Mouse (Mus musculus): Measurements from ENCODE around the gene Timm13. TPM values are rescaled to one million over a fixed set of nuclear protein-coding genes. Genes with fewer than 3 reads are reported as not detected.

Timm13 gene
- polyA plus RNA-seq, 1 experiment from 2014 or later: 327 TPM

DNA sequence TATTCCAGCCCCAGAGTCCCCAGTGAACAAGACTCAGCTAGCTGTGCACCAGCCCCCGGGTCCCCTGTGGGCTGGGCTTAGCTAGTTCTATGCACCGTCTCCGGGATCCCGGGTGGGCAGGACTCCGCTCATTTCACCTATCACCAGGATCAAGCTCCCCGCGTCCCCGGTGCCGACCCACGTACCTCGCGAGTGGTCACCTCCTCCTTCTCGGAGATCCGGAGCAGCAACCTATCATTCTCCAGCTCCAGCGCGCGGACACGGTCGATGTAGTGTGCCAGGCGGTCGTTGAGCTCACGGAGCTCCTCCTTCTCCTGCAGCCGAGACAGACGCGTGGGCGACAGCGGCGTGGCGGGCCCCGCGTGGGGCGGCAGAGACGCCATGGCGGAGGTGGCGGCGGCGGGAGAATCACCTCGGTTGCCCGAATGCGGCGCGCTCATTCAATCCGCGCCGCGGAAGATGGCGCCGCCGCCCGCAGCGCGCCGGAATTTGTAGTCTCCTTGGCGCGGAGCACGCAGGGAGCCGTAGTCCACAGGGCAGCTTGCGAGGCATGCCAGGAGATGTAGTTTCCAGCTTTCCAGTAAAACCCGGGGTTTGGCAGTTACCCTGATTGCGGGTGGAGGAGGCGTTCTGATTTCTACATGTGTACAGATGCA is 17.1 kb upstream of the Timm13 start, which contains the start of gene Lmnb2:
Gene Lmnb2, minus strand, starts transcription at position 467 of the 656 bp plus-strand sequence.
- ATAC-seq (ENCODE audit: insufficient number of reproducible peaks, insufficient read depth, low FRiP score, low TSS enrichment, low read depth): no peak; the same call in 1 of the 2 replicates
- no peaks in the 10 kb centered on the region for H3K9me3 ChIP-seq
- no peaks in the 10 kb centered on the region; the same call in 1 of the 2 replicates for H3K27me3 ChIP-seq
- peak within 1 kb of the TSS; percentile 72 for H3K27ac ChIP-seq
- under 1% methylated on average over 59 of the region's 61 CpGs for WGBS
- peaks cover 33% of the 10 kb centered on the region for H3K4me1 ChIP-seq (replicated peaks)
- H3K9ac ChIP-seq (replicated peaks): peak within 1 kb of the TSS; percentile 87
- peak within 1 kb of the TSS; percentile 98 for H3K4me2 ChIP-seq
- peak within 1 kb of the TSS; percentile 94 for H3K4me3 ChIP-seq (replicated peaks)
- peaks cover 30% of the 10 kb centered on the region for H3K36me3 ChIP-seq

DNA sequence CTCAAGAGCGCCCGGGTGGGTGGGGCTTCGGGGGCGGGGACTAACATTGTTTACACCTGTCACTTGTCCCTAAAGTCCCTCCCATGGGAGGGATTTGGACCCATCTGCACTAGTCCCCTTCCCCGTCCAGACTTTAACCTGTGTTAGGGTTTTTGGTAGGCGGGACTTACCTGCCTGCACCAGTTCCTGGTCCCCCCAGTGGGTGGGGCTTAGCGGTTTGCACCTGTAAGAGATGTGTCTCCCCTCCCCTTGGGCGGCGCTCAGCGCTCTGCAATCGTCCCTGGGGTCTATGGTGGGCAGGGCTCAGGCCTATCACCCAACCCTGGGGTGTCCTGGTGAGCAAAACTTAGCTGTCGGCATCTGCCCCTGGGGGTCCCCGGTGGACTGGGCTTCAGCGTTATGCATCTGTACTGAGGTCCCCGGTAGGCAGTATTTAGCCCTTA is 16.6 kb upstream of the Timm13 start:
- Histone ChIP-seq H3K4me1 (replicated peaks) (peaks cover 33% of the 10 kb centered on the region), H3K4me3 (replicated peaks) (peak overlapping the region; percentile 94), H3K27ac (peak overlapping the region; percentile 72; the same call in 1 of the 2 replicates), H3K27me3 (no peaks in the 10 kb centered on the region; the same call in 1 of the 2 replicates), H3K4me2 (peak overlapping the region; percentile 98), H3K36me3 (peaks cover 34% of the 10 kb centered on the region), H3K9ac (replicated peaks) (peak overlapping the region; percentile 87), H3K9me3 (no peaks in the 10 kb centered on the region)
- WGBS: 3% methylated on average over 15 of the region's 15 CpGs
- no peak for ATAC-seq (ENCODE audit: insufficient number of reproducible peaks, insufficient read depth, low FRiP score, low TSS enrichment, low read depth)

DNA sequence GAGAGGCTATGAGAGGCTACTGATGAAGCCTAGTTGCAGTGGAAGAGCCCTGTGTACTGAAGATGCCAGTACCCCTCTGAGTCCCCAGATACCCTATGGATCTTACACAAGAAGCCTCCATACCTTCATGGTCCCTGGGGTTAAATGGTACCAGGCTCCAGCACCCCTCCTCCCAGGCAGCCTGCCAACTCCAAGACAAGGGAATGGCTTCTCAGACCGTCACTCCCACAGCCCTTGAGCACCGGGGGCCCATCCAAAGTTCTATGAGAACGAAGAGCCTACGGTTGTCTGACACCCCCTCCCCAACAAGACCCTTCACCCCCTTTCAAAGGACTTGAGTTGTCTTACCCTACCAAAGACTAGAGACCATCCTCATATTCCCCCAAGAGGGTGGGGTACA is 15.0 kb upstream of the Timm13 start:
- Histone ChIP-seq H3K4me1 (replicated peaks) (peaks cover 25% of the 10 kb centered on the region), H3K9ac (replicated peaks) (no peak overlapping the region), H3K27me3 (no peaks in the 10 kb centered on the region), H3K4me3 (replicated peaks) (no peak overlapping the region), H3K36me3 (peaks cover 51% of the 10 kb centered on the region), H3K4me2 (no peak overlapping the region), H3K27ac (no peak overlapping the region), H3K9me3 (no peaks in the 10 kb centered on the region)
- 99% methylated on average over 4 of the region's 4 CpGs for WGBS
- ATAC-seq (ENCODE audit: insufficient number of reproducible peaks, insufficient read depth, low FRiP score, low TSS enrichment, low read depth): no peak

DNA sequence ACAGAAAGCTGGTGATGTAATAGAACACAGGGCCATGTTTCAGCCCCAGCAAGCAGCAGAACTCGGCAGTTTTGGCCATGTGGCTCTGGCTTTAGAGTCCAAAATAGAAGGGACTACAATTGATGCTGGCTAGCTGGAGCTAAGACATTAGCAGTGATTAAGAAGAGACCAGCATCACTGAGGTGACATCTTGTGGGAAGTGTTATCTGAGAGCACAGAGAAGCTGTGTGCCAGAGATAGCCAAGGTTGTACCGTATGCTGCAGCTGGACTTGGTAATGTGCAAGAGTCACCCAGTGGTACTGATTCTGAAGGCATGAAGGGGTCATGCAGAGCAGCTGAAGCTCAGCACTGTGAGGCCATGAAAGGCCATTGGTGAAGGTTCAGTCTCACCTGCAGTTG is 14.5 kb upstream of the Timm13 start:
- Histone ChIP-seq H3K9ac (replicated peaks) (no peak overlapping the region), H3K36me3 (peaks cover 55% of the 10 kb centered on the region), H3K27ac (no peak overlapping the region), H3K27me3 (no peaks in the 10 kb centered on the region), H3K4me3 (replicated peaks) (no peak overlapping the region), H3K4me1 (replicated peaks) (peaks cover 25% of the 10 kb centered on the region), H3K4me2 (no peak overlapping the region), H3K9me3 (no peaks in the 10 kb centered on the region)
- WGBS: 88% methylated on average over 2 of the region's 2 CpGs
- ATAC-seq (ENCODE audit: insufficient number of reproducible peaks, insufficient read depth, low FRiP score, low TSS enrichment, low read depth): no peak

DNA sequence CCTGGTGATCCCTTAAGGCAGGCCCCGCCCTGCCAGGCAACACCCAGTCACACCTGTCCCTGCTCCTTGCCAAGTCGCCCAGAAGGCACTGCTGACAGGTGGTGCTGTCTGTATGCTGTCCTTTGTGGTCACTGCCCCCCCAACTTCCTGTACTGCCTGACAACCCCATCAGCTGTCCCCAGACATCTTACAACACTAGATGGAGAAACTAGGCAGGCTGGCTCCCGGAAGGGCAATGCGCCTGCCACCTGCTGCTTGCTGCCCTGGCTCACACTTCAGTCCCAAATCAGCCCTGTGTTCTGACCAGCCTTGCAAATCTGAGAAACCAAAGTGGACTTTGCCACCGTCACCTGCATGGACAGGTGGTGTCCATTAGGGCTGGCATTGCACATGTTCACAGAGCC is 13.5 kb upstream of the Timm13 start:
- no peaks in the 10 kb centered on the region for H3K27me3 ChIP-seq
- H3K4me1 ChIP-seq (replicated peaks): peaks cover 25% of the 10 kb centered on the region
- no peak for ATAC-seq (ENCODE audit: insufficient number of reproducible peaks, insufficient read depth, low FRiP score, low TSS enrichment, low read depth)
- no peak overlapping the region; the same call in 1 of the 2 replicates for H3K9ac ChIP-seq (replicated peaks)
- 0 out of 2 replicates have a peak overlapping the region, but pooled peaks have one; percentile 14 for H3K27ac ChIP-seq
- 85% methylated on average over 5 of the region's 5 CpGs for WGBS
- H3K4me3 ChIP-seq (replicated peaks): no peak overlapping the region
- H3K36me3 ChIP-seq: peaks cover 65% of the 10 kb centered on the region
- no peak overlapping the region for H3K4me2 ChIP-seq
- no peaks in the 10 kb centered on the region for H3K9me3 ChIP-seq

DNA sequence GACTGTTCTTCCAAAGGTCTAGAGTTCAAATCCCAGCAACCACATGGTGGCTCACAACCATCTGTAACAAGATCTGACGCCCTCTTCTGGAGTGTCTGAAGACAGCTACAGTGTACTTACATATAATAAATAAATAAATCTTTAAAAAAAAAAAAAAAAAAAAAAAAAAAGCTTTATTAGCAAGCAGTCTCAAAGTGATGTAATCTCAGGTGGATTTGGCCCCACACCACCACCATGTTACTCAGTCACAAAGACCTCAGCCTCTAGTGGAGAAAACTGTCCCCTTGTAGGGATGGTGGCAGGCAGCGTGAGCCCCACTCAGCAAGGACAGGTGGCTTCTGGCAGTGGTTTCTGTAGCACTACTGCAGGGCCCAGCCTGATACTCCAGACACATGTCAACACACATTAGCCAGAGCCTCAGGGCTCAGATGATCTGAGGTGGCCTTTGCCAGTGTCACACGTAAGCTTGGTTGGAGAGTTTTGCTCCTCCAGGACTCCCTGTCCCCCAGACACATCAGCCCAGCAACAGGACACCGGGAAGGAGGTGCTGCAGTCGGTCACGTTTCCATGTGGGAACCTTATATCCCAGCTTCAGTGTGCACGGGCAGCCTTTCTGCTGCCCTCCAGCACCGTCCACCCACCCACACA is 12.7 kb upstream of the Timm13 start:
- Histone ChIP-seq H3K4me2 (no peak overlapping the region), H3K36me3 (peaks cover 73% of the 10 kb centered on the region), H3K4me1 (replicated peaks) (peaks cover 24% of the 10 kb centered on the region), H3K27ac (0 out of 2 replicates have a peak overlapping the region, but pooled peaks have one; percentile 14), H3K27me3 (no peaks in the 10 kb centered on the region), H3K4me3 (replicated peaks) (no peak overlapping the region), H3K9ac (replicated peaks) (no peak overlapping the region; the same call in 1 of the 2 replicates), H3K9me3 (no peaks in the 10 kb centered on the region)
- 84% methylated on average over 8 of the region's 8 CpGs for WGBS
- ATAC-seq (ENCODE audit: insufficient number of reproducible peaks, insufficient read depth, low FRiP score, low TSS enrichment, low read depth): no peak

DNA sequence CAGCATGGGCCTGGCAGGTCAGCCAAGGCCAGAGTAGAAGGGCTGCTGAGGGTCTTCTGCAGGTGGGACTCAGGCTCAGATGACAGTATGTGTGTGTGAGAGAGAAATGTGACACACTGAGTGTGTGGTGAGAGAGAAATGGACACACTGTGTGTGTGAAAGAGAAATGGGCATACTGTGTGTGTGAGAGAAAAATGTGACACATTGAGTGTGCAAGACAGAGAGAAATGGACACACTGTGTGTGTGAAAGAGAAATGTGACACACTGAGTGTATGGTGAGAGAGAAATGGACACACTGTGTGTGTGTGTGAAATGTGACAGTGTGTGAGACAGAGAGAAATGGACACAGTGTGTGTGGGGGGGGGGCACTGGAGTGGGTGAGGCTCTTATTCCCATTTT is 11.1 kb upstream of the Timm13 start:
- Histone ChIP-seq H3K36me3 (peaks cover 88% of the 10 kb centered on the region), H3K27me3 (no peaks in the 10 kb centered on the region), H3K9ac (replicated peaks) (no peak overlapping the region), H3K4me3 (replicated peaks) (no peak overlapping the region), H3K27ac (no peak overlapping the region), H3K9me3 (no peaks in the 10 kb centered on the region), H3K4me1 (replicated peaks) (peaks cover 13% of the 10 kb centered on the region), H3K4me2 (no peak overlapping the region)
- ATAC-seq (ENCODE audit: insufficient number of reproducible peaks, insufficient read depth, low FRiP score, low TSS enrichment, low read depth): no peak

DNA sequence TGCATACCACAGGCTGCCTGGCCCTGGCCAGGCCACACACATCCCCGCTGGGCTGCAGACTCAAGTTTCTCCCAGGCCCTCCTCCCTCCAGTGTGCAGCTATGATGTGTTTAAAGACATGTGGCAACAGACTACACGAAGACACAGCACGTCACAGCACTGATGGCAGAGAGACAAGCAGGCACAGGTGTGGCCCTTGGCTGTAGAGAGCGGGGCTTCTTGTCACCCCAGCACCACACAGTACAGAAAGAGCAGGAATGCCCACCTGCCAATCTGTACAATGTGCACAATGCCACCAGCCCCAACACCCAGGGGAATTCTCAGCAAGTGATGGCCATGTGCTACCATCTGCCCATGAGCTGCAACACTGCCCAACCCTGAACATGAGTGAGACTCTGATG is 10.6 kb upstream of the Timm13 start:
- Histone ChIP-seq H3K4me2 (no peak overlapping the region), H3K36me3 (peaks cover 92% of the 10 kb centered on the region), H3K9ac (replicated peaks) (no peak overlapping the region), H3K27me3 (no peaks in the 10 kb centered on the region), H3K9me3 (no peaks in the 10 kb centered on the region), H3K4me1 (replicated peaks) (peaks cover 9% of the 10 kb centered on the region; the same call in 1 of the 2 replicates), H3K27ac (no peak overlapping the region), H3K4me3 (replicated peaks) (no peak overlapping the region)
- ATAC-seq (ENCODE audit: insufficient number of reproducible peaks, insufficient read depth, low FRiP score, low TSS enrichment, low read depth): no peak
- 88% methylated on average over 4 of the region's 4 CpGs for WGBS

DNA sequence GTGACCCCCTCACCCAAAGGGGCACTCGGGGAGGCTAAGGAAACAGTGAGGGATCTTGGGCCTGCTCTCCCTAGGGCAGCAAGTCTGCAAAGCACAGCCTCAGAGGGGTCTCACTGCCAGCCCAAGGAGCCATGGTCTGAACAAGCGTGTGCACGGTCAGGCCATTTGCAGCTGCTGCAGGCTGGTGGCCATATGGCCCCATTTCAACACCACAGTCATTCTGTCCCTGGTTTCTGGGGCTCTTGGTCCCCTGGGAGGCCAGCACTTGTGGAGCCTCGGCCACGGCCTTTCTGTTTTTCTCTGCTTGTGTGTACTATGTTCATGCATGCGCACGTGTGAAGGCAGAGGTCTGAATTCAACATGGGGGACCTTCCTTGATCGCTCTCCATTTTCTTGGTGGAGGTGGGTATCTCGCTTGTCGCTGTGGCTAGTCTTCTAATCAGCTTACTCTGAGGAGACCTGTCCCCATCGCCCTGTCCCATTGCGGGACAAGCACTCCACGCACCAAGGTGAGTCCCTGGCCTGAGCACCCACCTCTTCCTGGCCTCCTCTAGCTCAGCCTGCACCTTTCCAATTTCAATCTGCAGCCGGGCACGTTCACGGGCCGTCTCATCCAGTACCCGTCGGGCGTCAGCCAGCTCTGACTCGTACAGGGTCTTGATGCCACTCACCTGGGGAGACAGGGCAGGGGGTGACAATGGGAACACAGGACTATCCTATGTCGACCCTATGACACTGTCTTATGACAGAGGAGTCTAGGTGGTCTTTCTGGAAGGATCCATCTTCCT is 8.8 kb upstream of the Timm13 start:
- peaks cover 92% of the 10 kb centered on the region for H3K36me3 ChIP-seq
- H3K27me3 ChIP-seq: no peaks in the 10 kb centered on the region
- no peak overlapping the region for H3K4me2 ChIP-seq
- no peaks in the 10 kb centered on the region for H3K9me3 ChIP-seq
- H3K4me3 ChIP-seq (replicated peaks): no peak overlapping the region
- no peak overlapping the region for H3K27ac ChIP-seq
- no peak overlapping the region for H3K9ac ChIP-seq (replicated peaks)
- H3K4me1 ChIP-seq (replicated peaks): no peaks in the 10 kb centered on the region
- ATAC-seq (ENCODE audit: insufficient number of reproducible peaks, insufficient read depth, low FRiP score, low TSS enrichment, low read depth): no peak
- 92% methylated on average over 22 of the region's 22 CpGs for WGBS

DNA sequence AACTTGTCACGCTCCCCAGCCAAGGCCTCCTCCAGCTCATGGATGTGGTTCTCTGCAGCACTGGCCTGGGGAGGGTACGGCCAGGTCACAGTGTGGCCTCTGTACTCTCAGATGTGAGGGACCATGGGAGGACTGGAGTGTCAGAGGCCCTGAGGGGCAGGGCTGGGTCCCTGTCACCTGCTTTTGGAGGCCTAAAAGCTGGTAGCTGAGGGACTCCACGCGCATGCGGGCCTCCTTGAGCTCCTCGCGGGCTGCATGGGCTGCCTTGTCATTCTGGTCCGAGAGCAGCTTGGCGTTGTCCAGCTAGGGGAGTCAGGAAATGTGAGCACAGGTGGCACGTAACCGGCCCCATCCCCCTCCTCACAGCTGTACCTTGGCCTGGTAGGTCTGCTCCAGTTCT is 3.9 kb upstream of the Timm13 start:
- WGBS: 95% methylated on average over 11 of the region's 11 CpGs

More for the DNA sequence above, 3.9 kb upstream of the Timm13 start:
- Histone ChIP-seq H3K4me1 (replicated peaks) (peaks cover 3% of the 10 kb centered on the region), H3K4me3 (replicated peaks) (no peak overlapping the region), H3K4me2 (no peak overlapping the region), H3K27ac (no peak overlapping the region), H3K27me3 (no peaks in the 10 kb centered on the region), H3K36me3 (peaks cover 81% of the 10 kb centered on the region), H3K9ac (replicated peaks) (no peak overlapping the region), H3K9me3 (no peaks in the 10 kb centered on the region)
- no peak for ATAC-seq (ENCODE audit: insufficient number of reproducible peaks, insufficient read depth, low FRiP score, low TSS enrichment, low read depth)

All from limb, embryonic 12.5 days (tissue).